Mouse (Mus musculus): ENCODE results near the gene Arhgap18. TPM values are rescaled to one million over a fixed set of nuclear protein-coding genes. Genes with fewer than 3 reads are reported as not detected.

Gene Arhgap18
- polyA plus RNA-seq, 1 experiment = 2.0 TPM

- Histone ChIP-seq H3K79me3 (ENCODE audit: low read depth) (no peaks in the 10 kb centered on the region), H3K79me2 (ENCODE audit: control insufficient read depth, insufficient read depth) (no peaks in the 10 kb centered on the region), H3K4me3 (ENCODE audit: insufficient read depth, poor library complexity, severe bottlenecking) (no peak overlapping the region), H3K27me3 (ENCODE audit: control insufficient read depth, insufficient read depth, insufficient read length) (no peaks in the 10 kb centered on the region), H3ac (ENCODE audit: control insufficient read depth, insufficient read length, low read depth) (no peak overlapping the region), H3K36me3 (ENCODE audit: control insufficient read depth, insufficient read depth) (no peaks in the 10 kb centered on the region)
- no peak for TF ChIP-seq FOSL1 (IDR thresholded peaks at IDR 0.05; ENCODE audit: insufficient read depth, low read length, poor library complexity, severe bottlenecking)
- no peak for TF ChIP-seq CEBPB (IDR thresholded peaks at IDR 0.05; ENCODE audit: low read depth)
- no peak for TF ChIP-seq MAX (IDR thresholded peaks at IDR 0.05)
- no peak for TF ChIP-seq USF1 (IDR thresholded peaks at IDR 0.05; ENCODE audit: low read depth)
- TF ChIP-seq MYOG (IDR thresholded peaks at IDR 0.05; ENCODE audit: control insufficient read depth, extremely low read depth, insufficient read length) = no peak
- no peak for TF ChIP-seq CTCF (IDR thresholded peaks at IDR 0.05; ENCODE audit: control insufficient read depth, insufficient read depth, insufficient read length)
- TF ChIP-seq MYOD1 (IDR thresholded peaks at IDR 0.05; ENCODE audit: control insufficient read depth, insufficient read length, low read depth) = no peak
Measured at GRCm38 (mm10) chr10:26893091-26893490, 139.9 kb downstream of the Arhgap18 start.

DNA sequence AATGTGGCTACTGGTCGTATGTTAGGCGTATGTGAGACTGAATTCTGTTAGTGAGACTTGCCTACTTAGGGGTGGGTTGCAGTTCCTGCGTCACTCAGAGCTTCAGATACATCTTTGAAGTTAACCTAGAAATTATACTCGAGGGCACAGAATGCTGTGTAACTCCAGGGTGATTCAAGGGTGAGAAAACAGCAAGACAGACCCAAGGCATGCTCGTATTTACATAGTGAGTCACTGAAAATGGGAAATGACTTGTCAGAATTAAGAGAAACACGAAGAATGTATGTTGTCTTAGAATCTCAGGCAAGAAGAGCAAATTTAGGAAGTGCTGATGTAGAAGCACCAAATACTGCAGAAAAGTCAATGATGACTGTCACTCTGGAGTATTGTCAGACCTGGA is 142.5 kb downstream of the Arhgap18 start:
- no peak overlapping the region for H3ac ChIP-seq (ENCODE audit: control insufficient read depth, insufficient read length, low read depth)
- TF ChIP-seq MAX (IDR thresholded peaks at IDR 0.05) (peak; percentile 67), FOSL1 (IDR thresholded peaks at IDR 0.05; ENCODE audit: insufficient read depth, low read length, poor library complexity, severe bottlenecking) (peak; percentile 82), MYOD1 (IDR thresholded peaks at IDR 0.05; ENCODE audit: control insufficient read depth, insufficient read length, low read depth) (no peak)
- no peak overlapping the region for H3K4me3 ChIP-seq (ENCODE audit: insufficient read depth, poor library complexity, severe bottlenecking)
- H3K27me3 ChIP-seq (ENCODE audit: control insufficient read depth, insufficient read depth, insufficient read length) = no peaks in the 10 kb centered on the region
- no peaks in the 10 kb centered on the region for H3K79me2 ChIP-seq (ENCODE audit: control insufficient read depth, insufficient read depth)
- no peaks in the 10 kb centered on the region for H3K36me3 ChIP-seq (ENCODE audit: control insufficient read depth, insufficient read depth)
- H3K79me3 ChIP-seq (ENCODE audit: low read depth) = no peaks in the 10 kb centered on the region

DNA sequence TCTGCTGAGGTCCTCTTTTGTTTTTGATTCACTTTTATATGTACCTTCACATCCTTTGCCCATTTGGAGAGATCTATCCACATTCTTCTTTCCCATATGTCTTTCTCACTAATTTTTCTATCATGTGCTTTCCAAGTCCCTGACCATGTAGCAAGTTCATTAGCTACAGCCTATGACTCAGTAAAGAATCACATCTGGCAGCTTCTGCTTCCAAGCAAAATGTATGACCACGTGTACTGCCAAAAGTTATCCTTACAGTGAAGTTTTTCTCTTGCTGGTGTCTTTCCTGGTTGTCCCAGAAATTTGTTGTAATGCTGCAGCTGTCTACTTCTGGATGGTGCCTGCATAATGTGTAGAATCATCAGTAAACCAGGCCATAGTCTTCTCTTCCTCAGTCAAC is 147.2 kb downstream of the Arhgap18 start:
- TF ChIP-seq CEBPB (IDR thresholded peaks at IDR 0.05; ENCODE audit: low read depth) (no peak), CTCF (IDR thresholded peaks at IDR 0.05; ENCODE audit: control insufficient read depth, insufficient read depth, insufficient read length) (no peak), MAX (IDR thresholded peaks at IDR 0.05) (no peak), MYOG (IDR thresholded peaks at IDR 0.05; ENCODE audit: control insufficient read depth, extremely low read depth, insufficient read length) (no peak), MYOD1 (IDR thresholded peaks at IDR 0.05; ENCODE audit: control insufficient read depth, insufficient read length, low read depth) (no peak), FOSL1 (IDR thresholded peaks at IDR 0.05; ENCODE audit: insufficient read depth, low read length, poor library complexity, severe bottlenecking) (no peak), USF1 (IDR thresholded peaks at IDR 0.05; ENCODE audit: low read depth) (no peak)
- H3ac ChIP-seq (ENCODE audit: control insufficient read depth, insufficient read length, low read depth) = no peak overlapping the region
- no peaks in the 10 kb centered on the region for H3K27me3 ChIP-seq (ENCODE audit: control insufficient read depth, insufficient read depth, insufficient read length)
- no peaks in the 10 kb centered on the region for H3K79me2 ChIP-seq (ENCODE audit: control insufficient read depth, insufficient read depth)
- no peaks in the 10 kb centered on the region for H3K79me3 ChIP-seq (ENCODE audit: low read depth)
- no peaks in the 10 kb centered on the region for H3K36me3 ChIP-seq (ENCODE audit: control insufficient read depth, insufficient read depth)
- H3K4me3 ChIP-seq (ENCODE audit: insufficient read depth, poor library complexity, severe bottlenecking) = no peak overlapping the region

- H3K27me3 ChIP-seq (ENCODE audit: control insufficient read depth, insufficient read depth, insufficient read length) = no peaks in the 10 kb centered on the region
Measured at GRCm38 (mm10) chr10:26903781-26904180, 150.6 kb downstream of the Arhgap18 start.

DNA sequence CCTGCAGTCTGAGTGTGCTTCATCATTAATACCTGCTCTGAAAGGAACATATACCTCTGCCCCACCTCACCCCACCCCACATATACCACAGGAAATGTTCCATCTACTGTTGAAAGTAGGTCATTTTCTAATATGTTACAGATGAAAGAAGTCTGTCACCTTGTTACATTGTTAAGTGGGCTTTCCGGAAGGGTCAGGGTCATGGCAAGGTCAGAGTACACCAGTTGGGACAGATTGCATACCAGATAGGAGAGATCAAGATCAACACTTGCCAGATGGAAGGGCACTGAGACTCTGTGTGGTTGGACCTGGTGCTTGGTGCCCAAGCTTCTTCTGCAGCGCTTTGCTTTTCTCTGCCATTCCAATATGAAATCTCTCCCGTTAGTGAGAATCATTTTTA is 158.0 kb downstream of the Arhgap18 start:
- TF ChIP-seq MYOG (IDR thresholded peaks at IDR 0.05; ENCODE audit: control insufficient read depth, extremely low read depth, insufficient read length) (no peak), CTCF (IDR thresholded peaks at IDR 0.05; ENCODE audit: control insufficient read depth, insufficient read depth, insufficient read length) (no peak), MAX (IDR thresholded peaks at IDR 0.05) (no peak), FOSL1 (IDR thresholded peaks at IDR 0.05; ENCODE audit: insufficient read depth, low read length, poor library complexity, severe bottlenecking) (no peak), CEBPB (IDR thresholded peaks at IDR 0.05; ENCODE audit: low read depth) (no peak), MYOD1 (IDR thresholded peaks at IDR 0.05; ENCODE audit: control insufficient read depth, insufficient read length, low read depth) (no peak), USF1 (IDR thresholded peaks at IDR 0.05; ENCODE audit: low read depth) (no peak)
- Histone ChIP-seq H3K27me3 (ENCODE audit: control insufficient read depth, insufficient read depth, insufficient read length) (no peaks in the 10 kb centered on the region), H3K4me3 (ENCODE audit: insufficient read depth, poor library complexity, severe bottlenecking) (no peak overlapping the region), H3K79me3 (ENCODE audit: low read depth) (no peaks in the 10 kb centered on the region), H3K36me3 (ENCODE audit: control insufficient read depth, insufficient read depth) (no peaks in the 10 kb centered on the region), H3ac (ENCODE audit: control insufficient read depth, insufficient read length, low read depth) (no peak overlapping the region), H3K79me2 (ENCODE audit: control insufficient read depth, insufficient read depth) (no peaks in the 10 kb centered on the region)

More at GRCm38 (mm10) chr10:26903781-26904180, 150.6 kb downstream of the Arhgap18 start:
- H3K79me3 ChIP-seq (ENCODE audit: low read depth) = no peaks in the 10 kb centered on the region
- no peaks in the 10 kb centered on the region for H3K36me3 ChIP-seq (ENCODE audit: control insufficient read depth, insufficient read depth)
- TF ChIP-seq CEBPB (IDR thresholded peaks at IDR 0.05; ENCODE audit: low read depth) (no peak), USF1 (IDR thresholded peaks at IDR 0.05; ENCODE audit: low read depth) (no peak), MYOG (IDR thresholded peaks at IDR 0.05; ENCODE audit: control insufficient read depth, extremely low read depth, insufficient read length) (no peak), MAX (IDR thresholded peaks at IDR 0.05) (no peak), MYOD1 (IDR thresholded peaks at IDR 0.05; ENCODE audit: control insufficient read depth, insufficient read length, low read depth) (no peak), FOSL1 (IDR thresholded peaks at IDR 0.05; ENCODE audit: insufficient read depth, low read length, poor library complexity, severe bottlenecking) (no peak)
- H3K4me3 ChIP-seq (ENCODE audit: insufficient read depth, poor library complexity, severe bottlenecking) = no peak overlapping the region
- H3K79me2 ChIP-seq (ENCODE audit: control insufficient read depth, insufficient read depth) = no peaks in the 10 kb centered on the region
- H3ac ChIP-seq (ENCODE audit: control insufficient read depth, insufficient read length, low read depth) = no peak overlapping the region

DNA sequence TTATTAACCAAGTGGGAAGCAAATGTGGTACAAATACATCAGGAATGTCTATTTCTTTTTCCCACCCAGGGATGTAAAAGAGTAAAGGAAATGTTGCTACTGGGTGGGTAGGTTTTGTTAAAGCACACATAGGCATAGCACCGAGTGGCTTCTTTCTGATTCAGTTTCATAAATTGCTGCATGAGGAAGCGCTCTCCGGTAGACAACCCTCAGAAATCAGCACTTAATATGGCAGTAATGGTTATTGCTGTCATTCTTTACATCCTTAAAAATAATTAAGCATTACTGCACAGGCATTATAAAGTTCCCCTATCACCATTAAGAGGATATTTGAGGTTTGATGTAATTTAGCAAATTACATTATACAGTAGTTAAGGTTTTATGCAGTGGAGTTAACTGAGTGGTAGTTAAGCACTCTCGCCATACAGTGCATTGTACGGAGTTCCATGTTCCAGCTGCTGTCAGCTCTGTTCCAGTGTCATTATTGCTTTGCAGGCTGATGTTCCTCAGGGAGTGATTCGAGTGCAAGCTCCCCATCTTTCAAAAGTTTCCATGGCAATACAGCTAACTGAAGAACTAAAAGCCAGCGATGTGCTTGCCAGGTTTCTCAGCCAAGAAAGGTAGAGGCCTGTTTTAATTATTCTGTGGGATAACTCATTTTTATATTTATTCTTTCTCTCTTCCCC is 159.0 kb downstream of the Arhgap18 start:
- no peak for TF ChIP-seq USF1 (IDR thresholded peaks at IDR 0.05; ENCODE audit: low read depth)
- TF ChIP-seq FOSL1 (IDR thresholded peaks at IDR 0.05; ENCODE audit: insufficient read depth, low read length, poor library complexity, severe bottlenecking) = no peak
- TF ChIP-seq CEBPB (IDR thresholded peaks at IDR 0.05; ENCODE audit: low read depth) = no peak
- TF ChIP-seq MYOG (IDR thresholded peaks at IDR 0.05; ENCODE audit: control insufficient read depth, extremely low read depth, insufficient read length) = no peak
- no peak for TF ChIP-seq MYOD1 (IDR thresholded peaks at IDR 0.05; ENCODE audit: control insufficient read depth, insufficient read length, low read depth)
- no peak for TF ChIP-seq CTCF (IDR thresholded peaks at IDR 0.05; ENCODE audit: control insufficient read depth, insufficient read depth, insufficient read length)
- TF ChIP-seq MAX (IDR thresholded peaks at IDR 0.05) = no peak
- Histone ChIP-seq H3K27me3 (ENCODE audit: control insufficient read depth, insufficient read depth, insufficient read length) (no peaks in the 10 kb centered on the region), H3K79me3 (ENCODE audit: low read depth) (no peaks in the 10 kb centered on the region), H3K79me2 (ENCODE audit: control insufficient read depth, insufficient read depth) (no peaks in the 10 kb centered on the region), H3K4me3 (ENCODE audit: insufficient read depth, poor library complexity, severe bottlenecking) (no peak overlapping the region), H3K36me3 (ENCODE audit: control insufficient read depth, insufficient read depth) (no peaks in the 10 kb centered on the region), H3ac (ENCODE audit: control insufficient read depth, insufficient read length, low read depth) (no peak overlapping the region)
